8 mouse cellular contexts compared by ENCODE assay signal in the genomic region with DNA sequence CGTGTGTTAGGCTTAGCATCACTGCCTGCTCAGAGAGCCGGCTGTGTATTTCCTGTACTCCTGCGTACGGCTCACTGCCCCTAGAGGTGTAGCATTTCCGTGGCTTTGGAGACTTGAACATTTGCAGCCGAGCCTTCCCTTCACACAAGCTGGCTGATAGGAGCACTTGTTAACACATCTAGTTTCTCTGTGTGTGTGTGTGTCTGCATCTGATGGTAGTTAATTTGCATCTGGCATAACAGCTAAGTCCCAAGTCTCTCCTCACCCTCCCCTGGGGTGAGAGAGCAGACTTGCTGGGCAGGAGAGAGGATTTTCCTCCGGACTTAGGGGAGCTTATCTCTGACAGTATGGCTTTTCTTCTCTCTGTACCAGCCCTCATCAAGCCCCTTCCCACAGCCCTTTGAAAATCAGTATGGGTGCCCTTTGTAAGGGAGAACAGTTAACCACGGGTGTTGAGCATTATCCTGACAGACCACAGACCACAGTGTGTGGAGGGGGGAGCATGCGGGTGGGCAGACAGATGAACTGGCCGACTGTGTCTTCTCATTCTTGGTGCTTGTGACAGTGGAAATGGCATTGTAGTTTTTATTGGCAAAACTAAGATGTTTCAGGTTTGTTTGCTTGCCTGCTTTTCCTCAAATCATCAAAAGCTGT.
A peak's percentile ranks its signal among the peaks of the same experiment; 100 is the strongest.
DNase-seq lines count a peak whose midpoint lies in the region; ATAC-seq lines count a peak whose summit lies in the region.

No protein-coding gene starts in this region.

- H3K4me2 ChIP-seq in forebrain, embryonic 15.5 days (replicated peaks) = no peak overlapping the region
- H3K4me2 ChIP-seq in hindbrain, embryonic 16.5 days (ENCODE audit: low read length) = peak overlapping the region; percentile 7; the same call in 1 of the 2 replicates
- H3K4me2 ChIP-seq in neural tube, embryonic 11.5 days (ENCODE audit: low read depth) = peak overlapping the region; percentile 19

- H3K9me3 ChIP-seq in forebrain, embryonic 15.5 days = no peaks in the 10 kb centered on the region
- no peaks in the 10 kb centered on the region for H3K9me3 ChIP-seq in hindbrain, embryonic 16.5 days (ENCODE audit: control insufficient read depth, low read length)
- H3K9me3 ChIP-seq in neural tube, embryonic 11.5 days (ENCODE audit: control insufficient read depth, low read length) = no peaks in the 10 kb centered on the region

- H3K9ac ChIP-seq in forebrain, embryonic 15.5 days (replicated peaks) = no peak overlapping the region
- no peak overlapping the region for H3K9ac ChIP-seq in hindbrain, embryonic 16.5 days (ENCODE audit: low read depth, low read length)
- H3K9ac ChIP-seq in neural tube, embryonic 11.5 days (ENCODE audit: low read length) = no peak overlapping the region

- ATAC-seq in forebrain, embryonic 15.5 days (replicated peaks) = peak; percentile 18
- no peak for ATAC-seq in hindbrain, embryonic 16.5 days
- peak; percentile 56; the same call in 1 of the 2 replicates for ATAC-seq in neural tube, embryonic 11.5 days (ENCODE audit: insufficient read depth, low FRiP score, low TSS enrichment)

- DNase-seq in cerebellum, postnatal 10 days = peak; percentile 16 to 22
- DNase-seq in cerebellum, adult 9-10 months = no peak
- DNase-seq in neural tube, embryonic 11.5 days (ENCODE audit: low spot score) = peak; percentile 36
- no peak for DNase-seq in layer of hippocampus, postnatal 14 days (ENCODE audit: low spot score in 2 of 2)
- no peak for DNase-seq in right cerebral cortex, adult 2 months (ENCODE audit: low spot score in 2 of 2)
- DNase-seq in MN1 (ENCODE audit: low spot score) = no peak

- no peak overlapping the region for H3K27ac ChIP-seq in forebrain, embryonic 15.5 days (replicated peaks)
- H3K27ac ChIP-seq in hindbrain, embryonic 16.5 days (ENCODE audit: low read depth, low read length) = no peak overlapping the region
- no peak overlapping the region for H3K27ac ChIP-seq in neural tube, embryonic 11.5 days (ENCODE audit: low read depth, low read length)

- 0 out of 2 replicates have a peak, but pooled peaks cover 4% of the 10 kb centered on the region for H3K27me3 ChIP-seq in forebrain, embryonic 15.5 days
- H3K27me3 ChIP-seq in hindbrain, embryonic 16.5 days (replicated peaks; ENCODE audit: control insufficient read depth, insufficient read depth, low read length) = no peaks in the 10 kb centered on the region
- H3K27me3 ChIP-seq in neural tube, embryonic 11.5 days (ENCODE audit: control insufficient read depth, insufficient read depth, low read length) = peaks cover 8% of the 10 kb centered on the region; the same call in 1 of the 2 replicates

- 13% methylated on average over 10 of the region's 10 CpGs for WGBS in forebrain, embryonic 15.5 days
- 16% methylated on average over 10 of the region's 10 CpGs for WGBS in hindbrain, embryonic 16.5 days
- 16% methylated on average over 10 of the region's 10 CpGs for WGBS in neural tube, embryonic 11.5 days

- H3K4me1 ChIP-seq in forebrain, embryonic 15.5 days = peaks cover 24% of the 10 kb centered on the region
- peaks cover 10% of the 10 kb centered on the region for H3K4me1 ChIP-seq in hindbrain, embryonic 16.5 days (ENCODE audit: control insufficient read depth, insufficient read depth, low read depth, low read length)
- peaks cover 5% of the 10 kb centered on the region; the same call in 1 of the 2 replicates for H3K4me1 ChIP-seq in neural tube, embryonic 11.5 days (ENCODE audit: control insufficient read depth, insufficient read depth, low read length)

- H3K36me3 ChIP-seq in forebrain, embryonic 15.5 days = no peaks in the 10 kb centered on the region
- H3K36me3 ChIP-seq in hindbrain, embryonic 16.5 days (ENCODE audit: control insufficient read depth, insufficient read depth, low read length) = no peaks in the 10 kb centered on the region
- no peaks in the 10 kb centered on the region for H3K36me3 ChIP-seq in neural tube, embryonic 11.5 days (ENCODE audit: control insufficient read depth, insufficient read depth, low read length)

- no peak overlapping the region for H3K4me3 ChIP-seq in forebrain, embryonic 15.5 days
- no peak overlapping the region for H3K4me3 ChIP-seq in hindbrain, embryonic 16.5 days (ENCODE audit: low read length)
- H3K4me3 ChIP-seq in neural tube, embryonic 11.5 days (ENCODE audit: low read depth, low read length) = no peak overlapping the region

Comparison
In these comparisons a context has a peak if more than half of its experiments do, and no peak if none do; other contexts are left out.
1. DNase-seq: peak in cerebellum, postnatal 10 days (2 of 2) and neural tube, embryonic 11.5 days (single experiment); none in cerebellum, adult 9-10 months (single experiment), layer of hippocampus, postnatal 14 days (0 of 2), right cerebral cortex, adult 2 months (0 of 2) and MN1 (single experiment).